Mouse (Mus musculus): ENCODE data around the gene Snrnp35. TPM values are rescaled to one million over a fixed set of nuclear protein-coding genes. Genes with fewer than 3 reads are reported as not detected.

The Snrnp35 gene
- polyA plus RNA-seq (2012; rRNA removed) = 3.0 and 4.8 TPM in 2 replicates

DNA sequence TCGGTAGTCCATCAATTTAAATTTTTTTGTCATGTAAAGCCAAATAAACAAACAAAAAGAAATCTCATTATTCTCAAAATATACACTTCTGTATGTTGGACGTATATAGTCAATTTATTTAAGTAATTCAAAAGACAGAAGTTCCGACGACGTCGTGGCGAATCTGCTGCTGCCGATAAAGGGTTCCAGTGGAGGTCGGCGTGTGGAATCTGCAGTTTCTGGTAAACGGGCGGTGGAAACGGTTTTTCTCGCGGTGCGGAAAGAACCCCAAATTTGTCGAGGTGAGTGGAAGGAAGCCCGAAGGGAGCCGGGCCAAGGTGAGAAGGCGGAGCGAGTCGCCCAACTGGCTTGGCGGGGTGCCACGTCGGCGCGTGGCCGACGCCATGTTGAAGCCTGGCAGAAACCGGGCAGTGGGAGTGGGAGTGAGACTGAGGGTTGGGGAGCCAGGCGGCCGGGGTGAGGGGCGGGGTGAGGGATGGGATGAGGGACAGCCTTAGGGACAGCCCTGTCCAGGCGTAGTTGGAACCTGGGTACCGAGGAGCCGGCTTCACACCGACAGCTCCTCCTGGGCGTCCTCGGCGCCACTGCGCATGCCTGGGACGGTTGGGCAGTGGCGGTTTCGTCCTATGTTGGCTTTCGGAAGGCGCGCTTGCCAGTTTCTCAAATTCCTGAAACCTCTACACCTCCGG, at the start of gene Snrnp35:
Gene Snrnp35 (plus strand): TSS at position 169 of the 689 bp plus-strand sequence.
- TF ChIP-seq POLR2A (IDR thresholded peaks at IDR 0.05; ENCODE audit: borderline replicate concordance, extremely low read depth, low read depth, low read length) (peak; percentile 79; the same call in 1 of the 2 replicates), CTCF (IDR thresholded peaks at IDR 0.05; ENCODE audit: insufficient read depth, low read length) (no peak)
- WGBS = under 1% methylated on average over 48 of the region's 48 CpGs

DNA sequence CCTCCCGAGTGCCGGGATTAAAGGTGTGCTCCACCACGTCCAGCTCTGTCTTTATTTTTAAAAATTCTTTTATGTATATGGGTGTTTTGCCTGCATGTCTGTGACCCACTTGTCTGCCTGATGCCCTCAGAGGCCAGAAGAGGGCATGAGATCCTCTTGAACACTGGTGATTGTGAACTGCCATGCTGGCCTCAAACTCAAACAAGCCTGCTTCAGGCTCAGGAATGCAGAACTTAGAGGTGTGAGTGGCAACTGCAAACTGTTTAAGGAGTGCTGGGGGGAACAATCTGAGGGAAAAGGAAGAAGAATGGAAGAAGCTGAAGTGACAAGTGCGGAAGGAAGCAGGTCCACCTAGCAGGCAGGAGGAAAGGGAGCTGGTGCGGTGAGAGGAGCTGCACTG, 44.7 kb upstream of the Snrnp35 start:
- peak; percentile 48 for DNase-seq
- peak; percentile 62 for TF ChIP-seq CTCF (IDR thresholded peaks at IDR 0.05; ENCODE audit: insufficient read depth, low read length)
- TF ChIP-seq POLR2A (IDR thresholded peaks at IDR 0.05; ENCODE audit: borderline replicate concordance, extremely low read depth, low read depth, low read length) = no peak
- Histone ChIP-seq H3K4me1 (ENCODE audit: control insufficient read depth, insufficient read depth, low read length) (no peaks in the 10 kb centered on the region), H3K4me3 (replicated peaks; ENCODE audit: extremely low read depth, low read depth, low read length) (no peak overlapping the region)
- whole genome bisulfite sequencing = 63% methylated on average over 5 of the region's 5 CpGs

More for the DNA sequence above, at the start of gene Snrnp35:
- DNase-seq = peak; percentile 94
- Histone ChIP-seq H3K4me3 (replicated peaks; ENCODE audit: extremely low read depth, low read depth, low read length) (peak within 1 kb of the TSS; percentile 86), H3K4me1 (ENCODE audit: control insufficient read depth, insufficient read depth, low read length) (peaks cover 2% of the 10 kb centered on the region; the same call in 1 of the 2 replicates)

DNA sequence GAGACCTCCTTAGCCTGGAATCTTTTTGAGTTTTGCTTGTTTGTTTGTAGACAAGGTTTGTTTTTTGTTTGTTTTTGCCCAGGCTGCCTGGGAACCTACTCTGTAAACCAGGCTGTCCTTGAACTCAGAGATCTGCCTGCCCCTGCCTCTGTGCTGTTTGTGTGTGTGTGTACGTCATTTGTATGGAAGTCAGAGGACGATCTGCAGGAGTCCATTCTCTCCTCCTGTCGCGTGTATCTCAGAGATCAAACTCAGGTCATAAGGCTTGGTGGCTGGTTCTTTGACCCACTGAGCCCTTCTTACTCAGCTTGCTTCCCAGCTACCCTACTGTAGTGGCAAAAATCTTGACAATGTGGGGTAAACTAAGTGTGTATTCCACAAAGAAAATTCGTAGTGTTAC, 44.2 kb upstream of the Snrnp35 start:
- H3K4me1 ChIP-seq (ENCODE audit: control insufficient read depth, insufficient read depth, low read length) = no peaks in the 10 kb centered on the region
- TF ChIP-seq POLR2A (IDR thresholded peaks at IDR 0.05; ENCODE audit: borderline replicate concordance, extremely low read depth, low read depth, low read length) (no peak), CTCF (IDR thresholded peaks at IDR 0.05; ENCODE audit: insufficient read depth, low read length) (no peak)
- WGBS = 58% methylated on average over 5 of the region's 5 CpGs
- H3K4me3 ChIP-seq (replicated peaks; ENCODE audit: extremely low read depth, low read depth, low read length) = no peak overlapping the region
- no peak for DNase-seq

DNA sequence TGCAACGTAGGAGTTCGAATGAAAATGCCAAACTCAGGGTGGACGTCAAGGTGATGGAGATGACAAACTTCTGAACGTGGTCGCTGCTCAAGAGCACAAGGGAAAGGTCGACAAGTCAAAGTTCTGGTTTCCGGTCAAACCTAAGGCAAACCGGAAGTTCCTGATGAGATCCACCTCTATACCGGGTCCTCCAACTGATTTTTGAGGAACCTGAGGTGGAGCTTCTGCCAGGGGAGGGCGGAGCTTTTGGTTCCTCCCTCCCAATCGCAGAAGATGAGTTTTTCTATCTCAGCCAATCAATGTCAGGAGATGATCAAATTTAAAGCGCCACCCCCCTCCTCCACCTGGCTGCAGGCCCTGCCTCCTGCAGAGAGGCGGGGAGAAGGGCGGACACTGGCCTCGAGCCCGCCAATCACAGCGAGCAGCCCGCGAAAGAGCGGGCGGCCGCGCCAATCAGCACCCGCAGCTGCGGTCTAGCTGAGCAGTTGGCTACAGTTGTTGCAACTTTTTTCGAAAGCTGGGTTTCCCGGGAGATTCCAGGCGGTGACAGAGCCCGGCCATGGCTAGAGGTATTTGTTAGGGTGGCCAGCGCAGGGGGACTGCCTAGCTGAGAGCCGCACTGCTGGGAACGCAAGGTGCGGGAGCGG, 43.4 kb upstream of the Snrnp35 start, which contains the start of gene Kmt5a:
Gene Kmt5a (plus strand): TSS at position 484 of the 647 bp plus-strand sequence.
- WGBS = under 1% methylated on average over 34 of the region's 34 CpGs
- H3K4me1 ChIP-seq (ENCODE audit: control insufficient read depth, insufficient read depth, low read length) = peaks cover 2% of the 10 kb centered on the region; the same call in 1 of the 2 replicates
- peak within 1 kb of the TSS; percentile 74 for H3K4me3 ChIP-seq (replicated peaks; ENCODE audit: extremely low read depth, low read depth, low read length)
- DNase-seq = peak; percentile 96
- TF ChIP-seq CTCF (IDR thresholded peaks at IDR 0.05; ENCODE audit: insufficient read depth, low read length) (no peak), POLR2A (IDR thresholded peaks at IDR 0.05; ENCODE audit: borderline replicate concordance, extremely low read depth, low read depth, low read length) (peak; percentile 24; the same call in 1 of the 2 replicates)

DNA sequence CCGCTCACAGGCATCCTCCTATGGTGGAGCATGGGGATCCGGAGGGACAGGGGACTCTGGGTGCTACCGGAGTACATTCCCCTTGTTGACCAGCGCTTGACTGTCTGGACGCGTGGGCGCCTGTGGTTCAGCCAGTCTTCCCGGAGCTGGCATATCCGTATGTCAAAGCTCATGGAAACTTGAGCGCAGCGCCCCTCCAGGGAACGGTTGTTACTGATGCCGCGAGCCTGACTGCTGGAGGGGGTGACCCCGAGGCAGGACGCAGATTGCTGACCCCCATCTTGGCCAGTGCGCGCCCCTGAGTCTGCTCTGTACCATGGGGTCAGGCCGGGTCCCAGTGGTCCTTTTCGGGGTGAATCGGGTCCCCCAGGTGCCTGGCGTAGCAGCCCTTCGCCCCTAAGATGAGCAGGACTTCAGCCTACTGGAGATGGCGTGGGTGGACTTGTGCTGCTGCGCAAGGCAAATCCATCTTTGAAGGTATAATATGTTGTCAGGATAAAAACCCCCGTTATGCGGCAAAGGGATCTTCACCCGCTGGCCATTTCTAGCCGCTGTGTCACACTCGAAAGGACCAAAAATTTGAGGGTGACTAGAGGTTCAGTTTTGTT, 42.7 kb upstream of the Snrnp35 start:
- under 1% methylated on average over 30 of the region's 30 CpGs for WGBS
- peaks cover 5% of the 10 kb centered on the region; the same call in 1 of the 2 replicates for H3K4me1 ChIP-seq (ENCODE audit: control insufficient read depth, insufficient read depth, low read length)
- TF ChIP-seq CTCF (IDR thresholded peaks at IDR 0.05; ENCODE audit: insufficient read depth, low read length) = peak; percentile 33
- TF ChIP-seq POLR2A (IDR thresholded peaks at IDR 0.05; ENCODE audit: borderline replicate concordance, extremely low read depth, low read depth, low read length) = no peak
- peak overlapping the region; percentile 74 for H3K4me3 ChIP-seq (replicated peaks; ENCODE audit: extremely low read depth, low read depth, low read length)
- DNase-seq = no peak

DNA sequence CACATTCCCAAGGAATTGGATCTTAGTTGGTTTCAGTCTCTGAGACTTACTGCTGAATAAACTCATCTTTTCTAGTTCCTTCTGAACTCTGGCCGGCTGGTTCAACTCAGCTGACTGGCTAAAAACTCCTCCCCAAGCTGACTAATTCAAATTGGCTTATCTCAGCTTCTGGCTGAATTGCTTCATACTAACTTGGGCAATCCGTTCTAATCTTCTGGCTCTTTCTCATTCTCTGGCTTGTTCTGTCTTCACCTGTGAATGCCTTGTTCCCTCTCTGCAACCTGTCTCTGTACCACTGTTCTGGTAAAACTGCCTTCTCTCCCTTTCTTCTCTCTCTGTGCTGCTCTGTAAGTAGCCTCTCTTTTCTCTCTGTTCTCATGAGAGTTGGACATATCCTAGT, 40.3 kb upstream of the Snrnp35 start:
- 44% methylated on average over 2 of the region's 2 CpGs for WGBS
- H3K4me1 ChIP-seq (ENCODE audit: control insufficient read depth, insufficient read depth, low read length) = peaks cover 19% of the 10 kb centered on the region
- DNase-seq = no peak
- TF ChIP-seq POLR2A (IDR thresholded peaks at IDR 0.05; ENCODE audit: borderline replicate concordance, extremely low read depth, low read depth, low read length) (no peak), CTCF (IDR thresholded peaks at IDR 0.05; ENCODE audit: insufficient read depth, low read length) (no peak)
- H3K4me3 ChIP-seq (replicated peaks; ENCODE audit: extremely low read depth, low read depth, low read length) = no peak overlapping the region

DNA sequence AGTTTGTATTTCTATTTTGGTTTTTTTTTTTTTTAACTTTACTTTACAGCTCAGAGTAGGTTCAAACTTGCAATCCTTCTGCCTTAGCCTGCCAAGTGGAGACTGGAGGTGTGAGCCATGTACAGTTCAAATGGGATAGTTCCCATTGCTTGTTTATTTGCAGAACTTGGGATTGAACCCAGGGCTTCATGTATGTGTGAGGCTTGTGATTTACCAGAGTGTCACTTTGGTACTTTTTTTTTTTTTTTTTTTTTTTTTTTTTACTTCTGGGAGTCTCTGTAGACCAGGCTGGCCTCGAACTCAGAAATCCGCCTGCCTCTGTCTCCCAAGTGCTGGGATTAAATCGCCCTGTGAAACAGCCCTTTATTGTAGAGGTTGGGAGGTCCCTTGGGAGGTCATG, 38.7 kb upstream of the Snrnp35 start:
- TF ChIP-seq POLR2A (IDR thresholded peaks at IDR 0.05; ENCODE audit: borderline replicate concordance, extremely low read depth, low read depth, low read length) = no peak
- no peak for TF ChIP-seq CTCF (IDR thresholded peaks at IDR 0.05; ENCODE audit: insufficient read depth, low read length)
- Histone ChIP-seq H3K4me3 (replicated peaks; ENCODE audit: extremely low read depth, low read depth, low read length) (no peak overlapping the region), H3K4me1 (ENCODE audit: control insufficient read depth, insufficient read depth, low read length) (peaks cover 19% of the 10 kb centered on the region)
- no peak for DNase-seq
- WGBS = 69% methylated on average over 3 of the region's 3 CpGs

DNA sequence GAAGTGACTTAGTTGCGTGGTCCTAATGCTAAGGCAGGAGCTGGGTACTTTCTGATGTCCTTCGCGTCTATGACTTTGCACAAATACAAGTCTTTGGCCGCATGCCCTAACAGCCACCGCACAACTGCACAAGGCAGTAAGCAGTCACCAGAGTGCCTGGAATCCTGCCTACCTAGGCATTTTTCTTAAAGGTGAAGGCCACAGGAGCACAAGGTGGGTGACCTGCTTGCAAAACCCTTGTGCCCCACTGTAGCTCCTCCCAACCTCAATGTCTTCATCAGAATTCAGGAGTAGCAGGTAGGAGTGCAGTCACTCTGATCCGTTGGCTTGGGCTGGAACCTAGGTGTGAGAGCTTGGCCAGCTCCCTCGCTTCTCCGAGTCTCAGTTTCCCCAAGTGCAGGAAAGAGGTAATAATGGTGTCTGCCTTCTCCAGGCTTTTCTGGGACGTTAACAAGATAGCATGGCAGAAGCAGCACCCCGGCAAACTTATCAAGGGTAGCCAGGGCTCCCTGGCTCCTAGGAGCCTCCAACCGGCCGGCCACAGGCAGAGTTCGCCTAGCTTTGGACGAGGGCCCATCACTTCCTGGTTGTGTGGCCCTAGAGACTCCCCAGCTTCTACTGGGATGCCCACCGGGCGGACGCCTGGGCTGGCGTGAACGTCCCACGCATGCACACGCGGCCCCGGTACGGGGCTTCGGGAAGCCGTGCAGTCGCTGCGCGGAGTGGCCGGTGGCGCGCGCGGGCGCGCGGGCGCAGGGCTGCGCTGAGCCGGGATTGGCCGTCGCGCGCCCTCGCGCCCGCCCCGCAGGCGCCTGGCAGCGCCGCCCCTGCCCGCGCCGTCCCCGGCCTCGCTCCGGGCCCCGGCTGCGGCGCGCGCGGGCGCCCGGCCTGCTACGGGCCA, 38.0 kb upstream of the Snrnp35 start:
- Histone ChIP-seq H3K4me1 (ENCODE audit: control insufficient read depth, insufficient read depth, low read length) (peaks cover 19% of the 10 kb centered on the region), H3K4me3 (replicated peaks; ENCODE audit: extremely low read depth, low read depth, low read length) (peak overlapping the region; percentile 83)
- DNase-seq = peak; percentile 72
- no peak for TF ChIP-seq CTCF (IDR thresholded peaks at IDR 0.05; ENCODE audit: insufficient read depth, low read length)
- peak; percentile 69; the same call in 1 of the 2 replicates for TF ChIP-seq POLR2A (IDR thresholded peaks at IDR 0.05; ENCODE audit: borderline replicate concordance, extremely low read depth, low read depth, low read length)
- 12% methylated on average over 66 of the region's 66 CpGs for WGBS
